7 mouse cellular contexts compared by ENCODE assay signal in genomic region chr9:62847694-62848093, GRCm38 (mm10). TPM values are rescaled to one million over a fixed set of nuclear protein-coding genes. Genes with fewer than 3 reads are reported as not detected.
A peak's percentile ranks its signal among the peaks of the same experiment; 100 is the strongest.
DNase-seq lines count a peak whose midpoint lies in the region; ATAC-seq and TF ChIP-seq lines count a peak whose summit lies in the region.

No protein-coding gene starts in this region.

- WGBS in intestine, embryonic 15.5 days = 0% methylated on average over 3 of the region's 3 CpGs
- WGBS in midbrain, embryonic 11.5 days = 8% methylated on average over 3 of the region's 3 CpGs
- whole genome bisulfite sequencing in small intestine, adult 2 months = 1% methylated on average over 3 of the region's 3 CpGs

- no peak overlapping the region for H3K9ac ChIP-seq in intestine, embryonic 15.5 days
- H3K9ac ChIP-seq in midbrain, embryonic 11.5 days (ENCODE audit: low read length) = no peak overlapping the region

- peaks cover 1% of the 10 kb centered on the region; the same call in 1 of the 2 replicates for H3K4me1 ChIP-seq in cortical plate, adult 2 months (ENCODE audit: control insufficient read depth, insufficient read depth, low read length)
- peaks cover 11% of the 10 kb centered on the region; the same call in 1 of the 2 replicates for H3K4me1 ChIP-seq in intestine, embryonic 15.5 days (replicated peaks)
- H3K4me1 ChIP-seq in midbrain, embryonic 11.5 days (ENCODE audit: control insufficient read depth, insufficient read depth, low read length) = no peaks in the 10 kb centered on the region
- no peaks in the 10 kb centered on the region for H3K4me1 ChIP-seq in small intestine, adult 2 months (ENCODE audit: control insufficient read depth, insufficient read depth, insufficient read length, low read length)

- H3K9me3 ChIP-seq in intestine, embryonic 15.5 days = no peaks in the 10 kb centered on the region
- no peaks in the 10 kb centered on the region for H3K9me3 ChIP-seq in midbrain, embryonic 11.5 days (ENCODE audit: control insufficient read depth, low read length)

- intact Hi-C loops in left cerebral cortex, postnatal 14 days (cut with DNase I) = loop anchor here (1.0 to 5.0 kb wide), 2 partner anchors 130 to 277 kb away; no protein-coding TSS in a partner anchor

- H3K36me3 ChIP-seq in intestine, embryonic 15.5 days = peaks cover 6% of the 10 kb centered on the region
- H3K36me3 ChIP-seq in midbrain, embryonic 11.5 days (ENCODE audit: control insufficient read depth, insufficient read depth, low read length) = no peaks in the 10 kb centered on the region; the same call in 1 of the 2 replicates
- H3K36me3 ChIP-seq in small intestine, adult 2 months (ENCODE audit: control insufficient read depth, insufficient read depth, low read length) = no peaks in the 10 kb centered on the region; the same call in 1 of the 2 replicates

- no peaks in the 10 kb centered on the region for H3K27me3 ChIP-seq in intestine, embryonic 15.5 days (replicated peaks)
- H3K27me3 ChIP-seq in midbrain, embryonic 11.5 days (ENCODE audit: control insufficient read depth, insufficient read depth, low read length) = no peaks in the 10 kb centered on the region
- no peaks in the 10 kb centered on the region for H3K27me3 ChIP-seq in small intestine, adult 2 months (ENCODE audit: control insufficient read depth, insufficient read depth, low read length)

- H3K27ac ChIP-seq in cortical plate, adult 2 months (ENCODE audit: insufficient read depth, low read length) = no peak overlapping the region
- H3K27ac ChIP-seq in intestine, embryonic 15.5 days = no peak overlapping the region
- no peak overlapping the region for H3K27ac ChIP-seq in midbrain, embryonic 11.5 days (ENCODE audit: low read depth, low read length)
- no peak overlapping the region for H3K27ac ChIP-seq in small intestine, adult 2 months (ENCODE audit: insufficient read depth, low read depth, low read length)

- peak; percentile 99 for TF ChIP-seq CTCF in cortical plate, adult 2 months (IDR thresholded peaks at IDR 0.05; ENCODE audit: extremely low read depth, insufficient read depth, low read length)
- TF ChIP-seq CTCF in small intestine, adult 2 months (IDR thresholded peaks at IDR 0.05; ENCODE audit: extremely low read depth, insufficient read length, insufficient replicate concordance, low read depth, low read length) = peak; percentile 100

- no peak overlapping the region for H3K4me2 ChIP-seq in intestine, embryonic 15.5 days (replicated peaks)
- H3K4me2 ChIP-seq in midbrain, embryonic 11.5 days = no peak overlapping the region

- no peak overlapping the region for H3K4me3 ChIP-seq in cortical plate, adult 2 months (ENCODE audit: insufficient read depth, low read length)
- H3K4me3 ChIP-seq in intestine, embryonic 15.5 days (replicated peaks) = no peak overlapping the region
- H3K4me3 ChIP-seq in midbrain, embryonic 11.5 days (ENCODE audit: low read depth, low read length) = no peak overlapping the region
- no peak overlapping the region for H3K4me3 ChIP-seq in small intestine, adult 2 months (ENCODE audit: low read depth, low read length)

- no peak for TF ChIP-seq POLR2A in cortical plate, adult 2 months (IDR thresholded peaks at IDR 0.05; ENCODE audit: extremely low read depth, insufficient read depth, low read length)
- TF ChIP-seq POLR2A in small intestine, adult 2 months (IDR thresholded peaks at IDR 0.05; ENCODE audit: low read depth, low read length) = no peak; the same call in 1 of the 2 replicates

- ATAC-seq in intestine, embryonic 15.5 days = peak; percentile 57
- peak; percentile 62 for ATAC-seq in midbrain, embryonic 11.5 days (ENCODE audit: low FRiP score)

- peak; percentile 83 to 95 for DNase-seq in adrenal gland, adult (ENCODE audit: inconsistent age in 2 of 2, low spot score in 1 of 2)
- DNase-seq in gastrocnemius, postnatal 25 days = peak; percentile 73
- DNase-seq in left cerebral cortex, postnatal 14 days (ENCODE audit: low spot score in 2 of 2) = peak; percentile 88 to 89
- peak; percentile 99 for DNase-seq in midbrain, embryonic 11.5 days (ENCODE audit: low spot score, missing footprints)

RNA-seq across cellular contexts. Expression of gene Cln6, which starts 9.1 kb away (rescaled TPM):
- 15.3 and 15.9 TPM in 2 replicates for polyA plus RNA-seq in cortical plate, adult 2 months (2012; rRNA removed)
- total RNA-seq in gastrocnemius, postnatal 25 days (2021) = 10 to 100 TPM; 10.7 to 11.9 TPM
- polyA plus RNA-seq in intestine, embryonic 15.5 days (2015; fragmentation: Nextera tagmentation; extraction: Ambion mirVana) = 29.6 and 30.6 TPM in 2 replicates
- total RNA-seq in left cerebral cortex, postnatal 14 days (2021) = 10 to 100 TPM; 11.2 to 11.5 TPM
- 7.9 and 8.5 TPM in 2 replicates for polyA plus RNA-seq in midbrain, embryonic 11.5 days (2014; fragmentation: Nextera tagmentation; extraction: Ambion mirVana)
- 25.0 and 51.2 TPM in 2 replicates for polyA plus RNA-seq in small intestine, adult 2 months (2012; rRNA removed)

RNA-seq across cellular contexts. Expression of gene Calml4, which starts 10.2 kb away (rescaled TPM):
- polyA plus RNA-seq in cortical plate, adult 2 months (2012; rRNA removed) = 0.98 and 3.5 TPM in 2 replicates
- total RNA-seq in gastrocnemius, postnatal 25 days (2021) = 1 to 10 TPM; 2.0 to 2.5 TPM
- polyA plus RNA-seq in intestine, embryonic 15.5 days (2015; fragmentation: Nextera tagmentation; extraction: Ambion mirVana) = 193 and 202 TPM in 2 replicates
- 1 to 10 TPM; 1.1 to 1.5 TPM for total RNA-seq in left cerebral cortex, postnatal 14 days (2021)
- 0.40 and 1.2 TPM in 2 replicates for polyA plus RNA-seq in midbrain, embryonic 11.5 days (2014; fragmentation: Nextera tagmentation; extraction: Ambion mirVana)
- polyA plus RNA-seq in small intestine, adult 2 months (2012; rRNA removed) = 73.8 and 101 TPM in 2 replicates

RNA-seq across cellular contexts. Expression of gene Fem1b, which starts 36.0 kb away (rescaled TPM):
- 41.9 and 42.6 TPM in 2 replicates for polyA plus RNA-seq in cortical plate, adult 2 months (2012; rRNA removed)
- 10 to 100 TPM; 14.1 to 15.4 TPM for total RNA-seq in gastrocnemius, postnatal 25 days (2021)
- 16.2 and 16.7 TPM in 2 replicates for polyA plus RNA-seq in intestine, embryonic 15.5 days (2015; fragmentation: Nextera tagmentation; extraction: Ambion mirVana)
- total RNA-seq in left cerebral cortex, postnatal 14 days (2021) = 100 to 1,000 TPM; 112 TPM
- 62.5 and 63.7 TPM in 2 replicates for polyA plus RNA-seq in midbrain, embryonic 11.5 days (2014; fragmentation: Nextera tagmentation; extraction: Ambion mirVana)
- polyA plus RNA-seq in small intestine, adult 2 months (2012; rRNA removed) = 3.0 and 4.7 TPM in 2 replicates

Comparison
In these comparisons a context has a peak if more than half of its experiments do, and no peak if none do; other contexts are left out.
1. RNA of gene Calml4, which starts 10.2 kb away (polyA plus RNA-seq): 193 to 202 TPM in intestine, embryonic 15.5 days and 73.8 to 101 TPM in small intestine, adult 2 months; 0.98 to 3.5 TPM in cortical plate, adult 2 months and 0.40 to 1.2 TPM in midbrain, embryonic 11.5 days; every median in the first group is over 10 times any median in the second.
2. Peak in every context shown above with its lines, with median percentiles within 50 percentile points of each other: DNase-seq.